Mouse (Mus musculus) layer of hippocampus, postnatal 14 days (tissue): ENCODE data around the gene Zfyve26. TPM values are rescaled to one million over a fixed set of nuclear protein-coding genes. Genes with fewer than 3 reads are reported as not detected.

Source experiments
- total RNA-seq, 2 experiments: library from RNA; stranded (reverse); gene quantifications; 2 replicates each; pipeline ENCODE4 v1.2.3; 2021

The Zfyve26 gene
- total RNA-seq, 2 experiments from 2014 or later: 27.0 to 30.0 TPM

Other genes starting within 250 kb of the Zfyve26 start
- gene Pigh, start 206.7 kb downstream of the Zfyve26 start, total RNA-seq: 10 to 100 TPM in 1 of 2 experiments, 1 to 10 TPM in 1; 9.8 to 10.2 TPM
- 1 to 10 TPM; 5.7 to 6.8 TPM for gene Arg2, start 165.5 kb downstream of the Zfyve26 start, total RNA-seq
- gene Vti1b, start 123.6 kb downstream of the Zfyve26 start, total RNA-seq: 100 to 1,000 TPM; 121 to 134 TPM
- gene Rdh11, start 104.0 kb downstream of the Zfyve26 start, total RNA-seq: 10 to 100 TPM; 23.6 to 23.9 TPM
- gene Rdh12, start 87.4 kb downstream of the Zfyve26 start, total RNA-seq: 1 to 10 TPM; 1.2 to 2.4 TPM
- under 1 TPM; 0.33 to 0.46 TPM for gene Rad51b, start 978 bp upstream of the Zfyve26 start, total RNA-seq